Mouse (Mus musculus): ENCODE data around the gene Clip4. TPM values are rescaled to one million over a fixed set of nuclear protein-coding genes. Genes with fewer than 3 reads are reported as not detected.
"Not testable (repeated sequence)": the region's sequence is repeated elsewhere in the genome, so short reads cannot be mapped to it uniquely, and the experiment has no call there.

Clip4 gene
- not detected in 2 replicates for polyA plus RNA-seq (2012; ENCODE audit: insufficient read depth, insufficient read length, missing spikeins)

GRCm38 (mm10) chr17:71768173-71768572 is at the start of gene Clip4:
Gene Clip4 (plus strand): TSS chr17:71768473.
- H3K27ac ChIP-seq (ENCODE audit: insufficient read depth, low read depth, low read length); H3K4me3 ChIP-seq (ENCODE audit: insufficient read depth, low read length); H3K4me1 ChIP-seq (ENCODE audit: control insufficient read depth, insufficient read depth, low read length): not testable (repeated sequence)

- TF ChIP-seq CTCF (IDR thresholded peaks at IDR 0.05; ENCODE audit: low read depth, low read length): no peak
- no peak for TF ChIP-seq POLR2A (IDR thresholded peaks at IDR 0.05; ENCODE audit: borderline replicate concordance, low read depth, low read length)
- H3K27ac ChIP-seq (ENCODE audit: insufficient read depth, low read depth, low read length): no peak overlapping the region
Observed at GRCm38 (mm10) chr17:71720434-71720833, 47.8 kb upstream of the Clip4 start.

GRCm38 (mm10) chr17:71721019-71721418 is 47.3 kb upstream of the Clip4 start:
- no peak for TF ChIP-seq POLR2A (IDR thresholded peaks at IDR 0.05; ENCODE audit: borderline replicate concordance, low read depth, low read length)
- TF ChIP-seq CTCF (IDR thresholded peaks at IDR 0.05; ENCODE audit: low read depth, low read length): no peak
- no peak overlapping the region for H3K27ac ChIP-seq (ENCODE audit: insufficient read depth, low read depth, low read length)

More at GRCm38 (mm10) chr17:71720434-71720833, 47.8 kb upstream of the Clip4 start:
- Histone ChIP-seq H3K4me3 (ENCODE audit: insufficient read depth, low read length) (no peak overlapping the region), H3K4me1 (ENCODE audit: control insufficient read depth, insufficient read depth, low read length) (no peaks in the 10 kb centered on the region)

GRCm38 (mm10) chr17:71730655-71731054 is 37.6 kb upstream of the Clip4 start:
- H3K4me3 ChIP-seq (ENCODE audit: insufficient read depth, low read length): no peak overlapping the region
- no peaks in the 10 kb centered on the region for H3K4me1 ChIP-seq (ENCODE audit: control insufficient read depth, insufficient read depth, low read length)
- no peak overlapping the region for H3K27ac ChIP-seq (ENCODE audit: insufficient read depth, low read depth, low read length)
- TF ChIP-seq POLR2A (IDR thresholded peaks at IDR 0.05; ENCODE audit: borderline replicate concordance, low read depth, low read length) (no peak), CTCF (IDR thresholded peaks at IDR 0.05; ENCODE audit: low read depth, low read length) (no peak)

More at GRCm38 (mm10) chr17:71721019-71721418, 47.3 kb upstream of the Clip4 start:
- H3K4me3 ChIP-seq (ENCODE audit: insufficient read depth, low read length): no peak overlapping the region
- no peaks in the 10 kb centered on the region for H3K4me1 ChIP-seq (ENCODE audit: control insufficient read depth, insufficient read depth, low read length)

GRCm38 (mm10) chr17:71736442-71736841 is 31.8 kb upstream of the Clip4 start:
- Histone ChIP-seq H3K4me1 (ENCODE audit: control insufficient read depth, insufficient read depth, low read length) (no peaks in the 10 kb centered on the region), H3K4me3 (ENCODE audit: insufficient read depth, low read length) (no peak overlapping the region), H3K27ac (ENCODE audit: insufficient read depth, low read depth, low read length) (no peak overlapping the region)
- no peak for TF ChIP-seq POLR2A (IDR thresholded peaks at IDR 0.05; ENCODE audit: borderline replicate concordance, low read depth, low read length)
- no peak for TF ChIP-seq CTCF (IDR thresholded peaks at IDR 0.05; ENCODE audit: low read depth, low read length)

GRCm38 (mm10) chr17:71742156-71742555 is 26.1 kb upstream of the Clip4 start:
- TF ChIP-seq POLR2A (IDR thresholded peaks at IDR 0.05; ENCODE audit: borderline replicate concordance, low read depth, low read length) (no peak), CTCF (IDR thresholded peaks at IDR 0.05; ENCODE audit: low read depth, low read length) (no peak)
- Histone ChIP-seq H3K27ac (ENCODE audit: insufficient read depth, low read depth, low read length) (no peak overlapping the region), H3K4me1 (ENCODE audit: control insufficient read depth, insufficient read depth, low read length) (no peaks in the 10 kb centered on the region), H3K4me3 (ENCODE audit: insufficient read depth, low read length) (no peak overlapping the region)

GRCm38 (mm10) chr17:71742935-71743334 is 25.3 kb upstream of the Clip4 start:
- H3K27ac ChIP-seq (ENCODE audit: insufficient read depth, low read depth, low read length): no peak overlapping the region
- H3K4me3 ChIP-seq (ENCODE audit: insufficient read depth, low read length): no peak overlapping the region
- H3K4me1 ChIP-seq (ENCODE audit: control insufficient read depth, insufficient read depth, low read length): no peaks in the 10 kb centered on the region
- TF ChIP-seq CTCF (IDR thresholded peaks at IDR 0.05; ENCODE audit: low read depth, low read length): no peak
- no peak for TF ChIP-seq POLR2A (IDR thresholded peaks at IDR 0.05; ENCODE audit: borderline replicate concordance, low read depth, low read length)

- Histone ChIP-seq H3K4me3 (ENCODE audit: insufficient read depth, low read length) (no peak overlapping the region), H3K4me1 (ENCODE audit: control insufficient read depth, insufficient read depth, low read length) (no peaks in the 10 kb centered on the region), H3K27ac (ENCODE audit: insufficient read depth, low read depth, low read length) (no peak overlapping the region)
- TF ChIP-seq POLR2A (IDR thresholded peaks at IDR 0.05; ENCODE audit: borderline replicate concordance, low read depth, low read length) (no peak), CTCF (IDR thresholded peaks at IDR 0.05; ENCODE audit: low read depth, low read length) (no peak)
Observed at GRCm38 (mm10) chr17:71746114-71746513, 22.2 kb upstream of the Clip4 start.

- TF ChIP-seq CTCF (IDR thresholded peaks at IDR 0.05; ENCODE audit: low read depth, low read length): no peak
- no peak for TF ChIP-seq POLR2A (IDR thresholded peaks at IDR 0.05; ENCODE audit: borderline replicate concordance, low read depth, low read length)
- no peaks in the 10 kb centered on the region for H3K4me1 ChIP-seq (ENCODE audit: control insufficient read depth, insufficient read depth, low read length)
- no peak overlapping the region for H3K27ac ChIP-seq (ENCODE audit: insufficient read depth, low read depth, low read length)
- H3K4me3 ChIP-seq (ENCODE audit: insufficient read depth, low read length): no peak overlapping the region
Observed at GRCm38 (mm10) chr17:71747561-71747960, 20.7 kb upstream of the Clip4 start.

- Histone ChIP-seq H3K4me3 (ENCODE audit: insufficient read depth, low read length) (no peak overlapping the region), H3K4me1 (ENCODE audit: control insufficient read depth, insufficient read depth, low read length) (no peaks in the 10 kb centered on the region), H3K27ac (ENCODE audit: insufficient read depth, low read depth, low read length) (no peak overlapping the region)
- no peak for TF ChIP-seq POLR2A (IDR thresholded peaks at IDR 0.05; ENCODE audit: borderline replicate concordance, low read depth, low read length)
- no peak for TF ChIP-seq CTCF (IDR thresholded peaks at IDR 0.05; ENCODE audit: low read depth, low read length)
Observed at GRCm38 (mm10) chr17:71749616-71750168, 18.6 kb upstream of the Clip4 start.

GRCm38 (mm10) chr17:71752831-71753230 is 15.4 kb upstream of the Clip4 start, which contains the start of gene Pcare:
Gene Pcare (minus strand): TSS chr17:71752894.
- no peak within 1 kb of the TSS for H3K4me3 ChIP-seq (ENCODE audit: insufficient read depth, low read length)
- no peak within 1 kb of the TSS for H3K27ac ChIP-seq (ENCODE audit: insufficient read depth, low read depth, low read length)
- no peaks in the 10 kb centered on the region for H3K4me1 ChIP-seq (ENCODE audit: control insufficient read depth, insufficient read depth, low read length)
- TF ChIP-seq CTCF (IDR thresholded peaks at IDR 0.05; ENCODE audit: low read depth, low read length) (no peak), POLR2A (IDR thresholded peaks at IDR 0.05; ENCODE audit: borderline replicate concordance, low read depth, low read length) (no peak)

All from bone marrow macrophage, adult 2 months (primary cell).